17 mouse cellular contexts compared by ENCODE assay signal in the genomic region with DNA sequence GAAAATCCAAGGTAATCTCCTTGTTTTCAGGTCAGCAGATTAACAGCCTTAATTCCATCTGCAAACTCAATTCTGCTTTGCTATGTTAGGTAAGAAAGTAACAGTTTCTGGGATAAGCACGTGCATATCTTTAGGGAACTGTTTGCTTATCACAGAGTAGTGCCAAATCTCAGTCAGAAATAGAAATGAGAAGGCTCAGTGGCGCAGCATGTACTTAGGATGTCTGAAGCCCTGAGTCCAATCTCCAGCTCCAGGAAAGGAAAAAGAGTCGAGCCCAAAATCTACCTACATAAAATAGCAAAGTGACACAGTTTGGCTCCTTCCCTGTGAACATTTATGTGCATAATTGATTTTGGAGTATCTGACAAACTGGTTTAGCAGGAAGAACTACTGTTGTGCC.
DNase-seq lines count a peak whose midpoint lies in the region; ATAC-seq and TF ChIP-seq lines count a peak whose summit lies in the region.
"Had no signal": no experiment of that assay in that cellular context is flagged by ENCODE, and none has a peak within 500 bp of the region (broad histone marks: within the 10 kb centered on the region; RNA-seq: fewer than 3 reads in every experiment).

No protein-coding gene starts in this region.

- no peaks in the 10 kb centered on the region for H3K9me3 ChIP-seq in embryonic facial prominence, embryonic 11.5 days (replicated peaks; ENCODE audit: control insufficient read depth, low read length)
- no peaks in the 10 kb centered on the region for H3K9me3 ChIP-seq in limb, embryonic 14.5 days (ENCODE audit: control insufficient read depth, low read length)
- H3K9me3 ChIP-seq: hindbrain, embryonic 15.5 days; liver, embryonic 15.5 days had no signal

- H3K9ac ChIP-seq in embryonic facial prominence, embryonic 11.5 days (replicated peaks; ENCODE audit: low read length), result no peak overlapping the region
- no peak overlapping the region for H3K9ac ChIP-seq in limb, embryonic 14.5 days (ENCODE audit: low read depth, low read length, severe bottlenecking)
- H3K9ac ChIP-seq: hindbrain, embryonic 15.5 days; liver, embryonic 15.5 days had no signal

- ATAC-seq in embryonic facial prominence, embryonic 11.5 days (replicated peaks; ENCODE audit: insufficient number of reproducible peaks, low FRiP score, low TSS enrichment, low read depth), result no peak
- no peak for ATAC-seq in limb, embryonic 14.5 days (ENCODE audit: low FRiP score, low read depth)
- ATAC-seq: activated CD4-positive, CD25-positive, alpha-beta regulatory T cell, adult 4 months; forebrain, embryonic 14.5 days; intestine, embryonic 16.5 days; Patski had no signal

- H3K27me3 ChIP-seq in embryonic facial prominence, embryonic 11.5 days (ENCODE audit: control insufficient read depth, insufficient read depth, low read length), result no peaks in the 10 kb centered on the region
- no peaks in the 10 kb centered on the region for H3K27me3 ChIP-seq in limb, embryonic 14.5 days (ENCODE audit: control insufficient read depth, insufficient read depth, low read length)
- H3K27me3 ChIP-seq: hindbrain, embryonic 15.5 days; liver, embryonic 15.5 days had no signal

- intact Hi-C loops in left cerebral cortex, postnatal 25 days (cut with DNase I), result loop anchor here (5.0 kb wide), 1 partner anchor 92 kb away; no protein-coding TSS in a partner anchor

- H3K4me3 ChIP-seq in embryonic facial prominence, embryonic 11.5 days (ENCODE audit: low read depth, low read length), result no peak overlapping the region
- no peak overlapping the region for H3K4me3 ChIP-seq in limb, embryonic 14.5 days (replicated peaks; ENCODE audit: low read length)
- H3K4me3 ChIP-seq: hindbrain, embryonic 15.5 days; liver, embryonic 15.5 days had no signal

- H3K27ac ChIP-seq in embryonic facial prominence, embryonic 11.5 days (replicated peaks; ENCODE audit: low read depth, low read length), result peak overlapping the region; percentile 28; the same call in 1 of the 2 replicates
- H3K27ac ChIP-seq in limb, embryonic 14.5 days (replicated peaks; ENCODE audit: low read depth, low read length), result 0 out of 2 replicates have a peak overlapping the region, but pooled peaks have one; percentile 11
- H3K27ac ChIP-seq: hindbrain, embryonic 15.5 days; liver, embryonic 15.5 days had no signal

- 64% methylated on average over 3 of the region's 3 CpGs for WGBS in embryonic facial prominence, embryonic 11.5 days
- 31% methylated on average over 3 of the region's 3 CpGs for WGBS in limb, embryonic 14.5 days

- no peak overlapping the region for H3K4me2 ChIP-seq in embryonic facial prominence, embryonic 11.5 days (ENCODE audit: low read depth, low read length)
- 0 out of 2 replicates have a peak overlapping the region, but pooled peaks have one; percentile 11 for H3K4me2 ChIP-seq in limb, embryonic 14.5 days (replicated peaks; ENCODE audit: low read depth, low read length, severe bottlenecking)
- H3K4me2 ChIP-seq: hindbrain, embryonic 15.5 days; liver, embryonic 15.5 days had no signal

- no peaks in the 10 kb centered on the region; the same call in 1 of the 2 replicates for H3K4me1 ChIP-seq in embryonic facial prominence, embryonic 11.5 days (ENCODE audit: control insufficient read depth, insufficient read depth, low read length)
- H3K4me1 ChIP-seq in limb, embryonic 14.5 days (ENCODE audit: control insufficient read depth, insufficient read depth, low read length), result peaks cover 17% of the 10 kb centered on the region
- H3K4me1 ChIP-seq: hindbrain, embryonic 15.5 days; liver, embryonic 15.5 days had no signal

- H3K36me3 ChIP-seq in embryonic facial prominence, embryonic 11.5 days (replicated peaks; ENCODE audit: control insufficient read depth, insufficient read depth, low read depth, low read length), result no peaks in the 10 kb centered on the region
- H3K36me3 ChIP-seq in limb, embryonic 14.5 days (ENCODE audit: control insufficient read depth, insufficient read depth, low read length), result no peaks in the 10 kb centered on the region
- H3K36me3 ChIP-seq: hindbrain, embryonic 15.5 days; liver, embryonic 15.5 days had no signal

- TF ChIP-seq POLR2A in limb, embryonic 14.5 days (IDR thresholded peaks at IDR 0.05; ENCODE audit: borderline replicate concordance, extremely low read depth, insufficient read depth, insufficient read length), result no peak

- DNase-seq in kidney, adult 9 months, result peak; percentile 12
- no peak for DNase-seq in kidney, adult 18-20 months
- DNase-seq in left cerebral cortex, postnatal 25 days (ENCODE audit: low spot score in 2 of 2), result peak; percentile 9 to 65
- no peak for DNase-seq in left cerebral cortex, adult 8-10 months (ENCODE audit: low spot score in 2 of 2)
- DNase-seq in embryonic facial prominence, embryonic 11.5 days (ENCODE audit: low spot score), result no peak
- DNase-seq in limb, embryonic 14.5 days (ENCODE audit: low spot score), result no peak
- DNase-seq in adrenal gland, postnatal 4 days (ENCODE audit: low spot score in 2 of 2), result no peak
- DNase-seq: adrenal gland, postnatal 36 days; gastrocnemius, postnatal 36 days; heart, postnatal 10 days; lung, postnatal 10 days had no signal

Comparison
In these comparisons a context has a peak if more than half of its experiments do, and no peak if none do; other contexts are left out.
1. DNase-seq: peak in kidney, adult 9 months (single experiment) and left cerebral cortex, postnatal 25 days (2 of 2); none in kidney, adult 18-20 months (single experiment), left cerebral cortex, adult 8-10 months (0 of 2), embryonic facial prominence, embryonic 11.5 days (single experiment), limb, embryonic 14.5 days (single experiment) and adrenal gland, postnatal 4 days (0 of 2).